Mouse (Mus musculus) heart, adult 2 months (tissue): ENCODE measurements at regions not wholly inside any gene's neighbourhood (a gene's known extent, or its start where the extent isn't known, plus 50 kb on each side); places are given as distances from the start of the nearest gene placed in this dataset.

Source experiments
- DNase-seq, 2 experiments: peaks; one replicate each; pipeline ENCODE4 v3.0.0; 2021
- H3K27ac ChIP-seq: fragments of 200-600 bp; 2 replicates; pipeline ENCODE4 v1.8.1; 2022
- H3K27me3 ChIP-seq: fragments of 200-500 bp; 2 replicates; pipeline ENCODE4 v1.6.1; 2012; ENCODE audit warnings: mild to moderate bottlenecking, low read length, inconsistent platforms, mixed read lengths; ENCODE audit not compliant: control insufficient read depth, insufficient read depth
- H3K36me3 ChIP-seq: fragments of 200-500 bp; 2 replicates; pipeline ENCODE4 v1.6.1; 2012; ENCODE audit warnings: low read length, inconsistent platforms; ENCODE audit not compliant: control insufficient read depth, insufficient read depth
- H3K4me1 ChIP-seq: fragments of 200-500 bp; 2 replicates; pipeline ENCODE4 v1.6.1; 2011; ENCODE audit warnings: low read length; ENCODE audit not compliant: control insufficient read depth, insufficient read depth
- H3K4me3 ChIP-seq: fragments of 200-600 bp; 2 replicates; pipeline ENCODE4 v1.8.1; 2022
- H3K79me2 ChIP-seq: fragments of 200-500 bp; replicated peaks from 2 replicates; pipeline ENCODE4 v1.6.1; 2012; ENCODE audit warnings: mild to moderate bottlenecking, inconsistent platforms, low read length, moderate library complexity, mixed read lengths; ENCODE audit not compliant: control insufficient read depth, insufficient read depth
- H3K9ac ChIP-seq: fragments of 200-500 bp; 2 replicates; pipeline ENCODE4 v1.6.1; 2012; ENCODE audit warnings: low read depth, mild to moderate bottlenecking, control low read depth, inconsistent platforms, low read length, mixed read lengths
- CTCF ChIP-seq: fragments of 200-600 bp; IDR thresholded peaks from 2 replicates; pipeline ENCODE4 v1.8.1; 2022; ENCODE audit warnings: antibody characterized with exemption, mild to moderate bottlenecking, moderate library complexity
- EP300 ChIP-seq: fragments of 200-500 bp; IDR thresholded peaks from 2 replicates; pipeline ENCODE4 v1.6.1; 2011; ENCODE audit warnings: low read depth, low read length, control low read depth; ENCODE audit not compliant: insufficient read depth
- POLR2A ChIP-seq: fragments of 200-500 bp; IDR thresholded peaks from 2 replicates; pipeline ENCODE4 v1.6.1; 2011; ENCODE audit warnings: mild to moderate bottlenecking, low read depth, low read length, control low read depth; ENCODE audit not compliant: insufficient read depth
- WGBS: fragments of 180-500 bp; shearing (Covaris S2); methylation state at CpG from one replicate; pipeline ENCODE4 v1.1.7; 2018; 5-methylcytosine and 5-hydroxymethylcytosine counted together
- intact Hi-C: fragments of 180-260 bp; cut with DNase I; formaldehyde crosslinking; loops from one replicate; pipeline ENCODE4 v1.15.1; 2025

GRCm38 (mm10) chr4:142392924-142393323 lies 153.7 kb upstream of the Kazn start:
- Histone ChIP-seq H3K27me3 (no peaks in the 10 kb centered on the region), H3K4me1 (no peaks in the 10 kb centered on the region), H3K9ac (no peak overlapping the region), H3K27ac (no peak overlapping the region), H3K79me2 (no peaks in the 10 kb centered on the region), H3K4me3 (no peak overlapping the region), H3K36me3 (no peaks in the 10 kb centered on the region)
- intact Hi-C loops, result loop anchor here (5.0 kb wide), 2 partner anchors 489 to 629 kb away; no protein-coding TSS in a partner anchor
- 42% methylated on average over 2 of the region's 2 CpGs for WGBS
- TF ChIP-seq CTCF (peak; percentile 80), POLR2A (no peak)
- peak; percentile 5 to 37 for DNase-seq

- Histone ChIP-seq H3K4me3 (no peak overlapping the region), H3K27me3 (no peaks in the 10 kb centered on the region), H3K79me2 (no peaks in the 10 kb centered on the region), H3K9ac (no peak overlapping the region), H3K36me3 (no peaks in the 10 kb centered on the region), H3K4me1 (no peaks in the 10 kb centered on the region), H3K27ac (no peak overlapping the region)
- intact Hi-C loops, result loop anchor here (5.0 kb wide), 2 partner anchors 492 to 632 kb away; no protein-coding TSS in a partner anchor
- WGBS, result 85% methylated on average over 21 of the region's 21 CpGs
- no peak for DNase-seq
- no peak for TF ChIP-seq CTCF
- no peak for TF ChIP-seq POLR2A
- TF ChIP-seq EP300, result no peak
Observed at GRCm38 (mm10) chr4:142390531-142391195, 151.5 kb upstream of the Kazn start.

GRCm38 (mm10) chr4:142388476-142388875 lies 149.3 kb upstream of the Kazn start:
- no peaks in the 10 kb centered on the region for H3K36me3 ChIP-seq
- no peak overlapping the region for H3K4me3 ChIP-seq
- intact Hi-C loops, result no loop called here
- no peaks in the 10 kb centered on the region for H3K79me2 ChIP-seq
- H3K4me1 ChIP-seq, result no peaks in the 10 kb centered on the region
- peak; percentile 36 for TF ChIP-seq CTCF
- TF ChIP-seq POLR2A, result no peak
- H3K27ac ChIP-seq, result no peak overlapping the region
- no peaks in the 10 kb centered on the region for H3K27me3 ChIP-seq
- no peak overlapping the region for H3K9ac ChIP-seq
- WGBS, result 71% methylated on average over 6 of the region's 6 CpGs
- no peak for DNase-seq

GRCm38 (mm10) chr4:142381168-142381567 lies 142.0 kb upstream of the Kazn start:
- TF ChIP-seq CTCF, result no peak
- TF ChIP-seq EP300, result no peak
- no peak for TF ChIP-seq POLR2A
- Histone ChIP-seq H3K4me1 (no peaks in the 10 kb centered on the region), H3K27me3 (no peaks in the 10 kb centered on the region), H3K9ac (no peak overlapping the region), H3K27ac (no peak overlapping the region), H3K36me3 (no peaks in the 10 kb centered on the region), H3K79me2 (no peaks in the 10 kb centered on the region), H3K4me3 (no peak overlapping the region)
- intact Hi-C loops, result no loop called here
- 80% methylated on average over 7 of the region's 7 CpGs for WGBS
- no peak for DNase-seq

GRCm38 (mm10) chr4:142378452-142378851 lies 139.3 kb upstream of the Kazn start:
- Histone ChIP-seq H3K9ac (no peak overlapping the region), H3K27ac (no peak overlapping the region), H3K36me3 (no peaks in the 10 kb centered on the region), H3K4me1 (no peaks in the 10 kb centered on the region), H3K79me2 (no peaks in the 10 kb centered on the region), H3K27me3 (no peaks in the 10 kb centered on the region), H3K4me3 (no peak overlapping the region)
- 50% methylated on average over 9 of the region's 9 CpGs for WGBS
- intact Hi-C loops, result no loop called here
- no peak for TF ChIP-seq CTCF
- no peak for TF ChIP-seq POLR2A
- no peak for TF ChIP-seq EP300
- no peak for DNase-seq

- Histone ChIP-seq H3K27me3 (no peaks in the 10 kb centered on the region), H3K4me1 (no peaks in the 10 kb centered on the region), H3K79me2 (no peaks in the 10 kb centered on the region), H3K36me3 (no peaks in the 10 kb centered on the region), H3K9ac (no peak overlapping the region), H3K4me3 (no peak overlapping the region), H3K27ac (no peak overlapping the region)
- no peak for DNase-seq
- 37% methylated on average over 3 of the region's 3 CpGs for WGBS
- TF ChIP-seq CTCF (no peak), POLR2A (no peak), EP300 (no peak)
- intact Hi-C loops, result no loop called here
Observed at GRCm38 (mm10) chr4:142367774-142368173, 128.6 kb upstream of the Kazn start.
